Mouse (Mus musculus) lung, postnatal 0 days (tissue): ENCODE results near the gene Itgb6. TPM values are rescaled to one million over a fixed set of nuclear protein-coding genes. Genes with fewer than 3 reads are reported as not detected.
A peak's percentile ranks its signal among the peaks of the same experiment; 100 is the strongest.

Experiments used
- ATAC-seq: fragments of 200-750 bp; cut with Nextera tagmentation; 2 replicates; pipeline ENCODE4 v1.8.0; 2017; ENCODE audit warnings: moderate library complexity
- DNase-seq: peaks from one replicate; pipeline ENCODE4 v3.0.0-alpha.2; 2016; ENCODE audit warnings: low spot score
- H3K27ac ChIP-seq: fragments of 300-500 bp; sonication (generic); 2 replicates; pipeline ENCODE4 v1.5.1; 2014; ENCODE audit warnings: antibody characterized with exemption, mild to moderate bottlenecking, low read length, mixed read lengths
- H3K27me3 ChIP-seq: fragments of 300-500 bp; sonication (generic); replicated peaks from 2 replicates; pipeline ENCODE4 v1.6.1; 2014; ENCODE audit warnings: low read length, mixed read lengths; ENCODE audit not compliant: insufficient read depth
- H3K36me3 ChIP-seq: fragments of 300-500 bp; sonication (generic); 2 replicates; pipeline ENCODE4 v1.6.1; 2014; ENCODE audit warnings: low read length, mixed read lengths; ENCODE audit not compliant: insufficient read depth
- H3K4me1 ChIP-seq: fragments of 300-500 bp; sonication (generic); 2 replicates; pipeline ENCODE4 v1.6.1; 2014; ENCODE audit warnings: antibody characterized with exemption, low read depth, low read length, mixed read lengths; ENCODE audit not compliant: insufficient read depth
- H3K4me2 ChIP-seq: fragments of 300-500 bp; sonication (generic); replicated peaks from 2 replicates; pipeline ENCODE4 v1.6.1; 2014; ENCODE audit warnings: low read depth, mild to moderate bottlenecking, low read length, moderate library complexity, mixed read lengths
- H3K4me3 ChIP-seq: fragments of 300-500 bp; sonication (generic); 2 replicates; pipeline ENCODE4 v1.5.1; 2014; ENCODE audit warnings: low read depth, low read length
- H3K9ac ChIP-seq: fragments of 300-500 bp; sonication (generic); replicated peaks from 2 replicates; pipeline ENCODE4 v1.6.1; 2014; ENCODE audit warnings: low read depth, mild to moderate bottlenecking
- H3K9me3 ChIP-seq: fragments of 300-500 bp; sonication (generic); 2 replicates; pipeline ENCODE4 v1.6.1; 2016; ENCODE audit warnings: low read length, mixed read lengths
- CTCF ChIP-seq: IDR thresholded peaks from 2 replicates; pipeline ENCODE4 v1.5.1; 2016; ENCODE audit warnings: antibody characterized with exemption, mild to moderate bottlenecking
- EP300 ChIP-seq: IDR thresholded peaks from 2 replicates; pipeline ENCODE4 v1.6.1; 2016; ENCODE audit warnings: antibody characterized with exemption, mild to moderate bottlenecking, control low read depth
- WGBS: fragments of 180-500 bp; shearing (Covaris S2); extraction: QIAGEN DNeasy Blood & Tissue Kit; methylation state at CpG from one replicate; pipeline ENCODE4 v1.1.7; 2014; 5-methylcytosine and 5-hydroxymethylcytosine counted together
- polyA plus RNA-seq: library from polyadenylated mRNA; unstranded; fragments of >200 nt; fragmentation: Nextera tagmentation; extraction: Ambion mirVana; gene quantifications from 2 replicates; pipeline ENCODE4 v1.2.1, GENCODE M21; 2015

Itgb6 gene
- polyA plus RNA-seq, 1 experiment from 2014 or later = 19.2 TPM

DNA sequence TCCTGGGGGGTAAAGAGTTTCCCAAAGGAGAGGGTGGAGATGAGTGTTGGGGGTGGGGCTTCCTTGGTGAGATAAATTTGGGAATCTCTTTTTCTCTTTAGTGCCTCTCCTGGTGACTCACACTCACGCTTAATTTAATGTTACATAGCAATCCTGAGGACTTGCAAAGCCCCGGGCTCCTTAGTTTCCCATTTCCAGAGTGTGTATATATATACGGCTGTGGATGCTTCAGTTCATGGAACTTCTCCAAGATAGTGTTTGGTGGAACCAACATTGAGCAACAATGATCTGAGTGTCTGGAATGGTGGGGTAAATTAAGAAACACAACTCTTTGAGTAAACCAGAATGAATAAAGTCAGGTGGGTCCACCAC is 108.6 kb downstream of the Itgb6 start:
- no peak for ATAC-seq
- Histone ChIP-seq H3K9me3 (no peaks in the 10 kb centered on the region), H3K27me3 (no peaks in the 10 kb centered on the region), H3K9ac (no peak overlapping the region), H3K4me2 (no peak overlapping the region), H3K4me3 (no peak overlapping the region), H3K36me3 (no peaks in the 10 kb centered on the region), H3K27ac (no peak overlapping the region), H3K4me1 (no peaks in the 10 kb centered on the region)
- DNase-seq = peak; percentile 34
- no peak for TF ChIP-seq CTCF
- no peak for TF ChIP-seq EP300
- 64% methylated on average over 3 of the region's 3 CpGs for WGBS

- DNase-seq (no peak), ATAC-seq (no peak)
- Histone ChIP-seq H3K27me3 (no peaks in the 10 kb centered on the region), H3K4me2 (no peak overlapping the region), H3K4me1 (no peaks in the 10 kb centered on the region), H3K9ac (no peak overlapping the region), H3K36me3 (no peaks in the 10 kb centered on the region), H3K4me3 (no peak overlapping the region), H3K27ac (no peak overlapping the region), H3K9me3 (no peaks in the 10 kb centered on the region)
- WGBS = 89% methylated on average over 15 of the region's 15 CpGs
- TF ChIP-seq CTCF (no peak), EP300 (no peak)
These were observed 109.3 kb downstream of the Itgb6 start for GRCm38 (mm10) chr2:60612906-60613856.

DNA sequence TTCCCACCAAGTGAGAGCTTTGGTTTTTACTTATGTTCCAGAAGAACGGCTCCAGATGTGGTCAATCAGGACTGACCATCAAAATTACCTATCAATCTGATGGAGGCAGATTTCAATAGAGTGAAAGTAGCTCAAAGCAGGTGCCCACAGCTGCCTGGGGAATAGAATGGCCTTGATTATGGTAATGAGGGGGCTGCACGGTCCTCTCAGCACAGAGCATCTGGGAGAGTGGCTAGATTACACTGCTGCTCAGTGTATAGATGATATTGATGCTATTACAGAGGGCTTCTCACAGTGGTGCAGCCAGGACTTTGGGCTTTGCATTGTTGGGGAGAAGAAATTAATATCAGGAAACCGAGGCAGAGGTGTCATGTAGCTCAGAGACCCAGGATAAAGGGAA is 110.8 kb downstream of the Itgb6 start:
- Histone ChIP-seq H3K9me3 (no peaks in the 10 kb centered on the region), H3K9ac (no peak overlapping the region), H3K4me3 (no peak overlapping the region), H3K36me3 (no peaks in the 10 kb centered on the region), H3K27me3 (no peaks in the 10 kb centered on the region), H3K4me2 (no peak overlapping the region), H3K27ac (no peak overlapping the region), H3K4me1 (no peaks in the 10 kb centered on the region)
- TF ChIP-seq EP300 (no peak), CTCF (no peak)
- no peak for ATAC-seq
- 73% methylated on average over 3 of the region's 3 CpGs for WGBS
- no peak for DNase-seq

DNA sequence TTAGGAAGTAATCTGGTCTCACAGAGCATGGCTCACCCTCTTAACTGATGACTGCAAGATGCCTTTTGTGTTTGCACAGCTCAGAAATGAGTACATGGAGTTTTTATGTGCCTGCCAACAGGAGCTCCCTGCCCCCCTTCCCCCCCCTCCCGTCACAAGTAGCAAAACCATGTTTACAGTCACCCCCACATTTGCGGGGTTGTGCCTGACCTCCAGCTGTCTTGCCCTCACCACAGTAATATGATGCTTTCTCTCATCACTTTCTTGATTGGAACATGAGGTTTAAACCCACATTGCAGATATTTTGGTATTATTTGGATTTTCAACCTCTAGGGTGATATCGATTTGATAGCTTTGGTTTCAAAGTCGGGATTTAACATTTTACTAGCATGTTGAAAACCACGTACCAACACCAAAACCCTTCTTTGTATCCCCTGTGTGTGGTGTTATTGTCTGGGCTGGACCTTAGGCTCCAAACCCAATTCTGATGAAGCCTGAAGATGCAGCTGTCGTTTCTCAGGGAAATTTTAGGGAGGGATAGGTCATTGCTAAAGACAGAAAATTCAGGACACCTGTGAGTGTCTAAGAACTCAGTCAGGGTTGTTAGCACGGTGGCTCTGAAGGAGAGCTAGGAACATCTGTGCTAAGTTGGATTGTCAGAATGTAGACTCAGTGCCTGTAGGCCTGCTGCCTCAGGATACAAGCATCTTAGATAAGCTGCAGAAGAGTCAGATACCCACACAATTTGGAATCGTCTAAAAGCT is 112.8 kb downstream of the Itgb6 start:
- no peak for DNase-seq
- 59% methylated on average over 8 of the region's 8 CpGs for WGBS
- H3K9me3 ChIP-seq = no peaks in the 10 kb centered on the region
- H3K4me2 ChIP-seq = no peak overlapping the region
- no peak overlapping the region for H3K9ac ChIP-seq
- no peak for ATAC-seq
- no peak overlapping the region for H3K27ac ChIP-seq
- no peaks in the 10 kb centered on the region for H3K27me3 ChIP-seq
- TF ChIP-seq EP300 (no peak), CTCF (no peak)
- H3K4me1 ChIP-seq = no peaks in the 10 kb centered on the region
- H3K36me3 ChIP-seq = no peaks in the 10 kb centered on the region
- H3K4me3 ChIP-seq = no peak overlapping the region

DNA sequence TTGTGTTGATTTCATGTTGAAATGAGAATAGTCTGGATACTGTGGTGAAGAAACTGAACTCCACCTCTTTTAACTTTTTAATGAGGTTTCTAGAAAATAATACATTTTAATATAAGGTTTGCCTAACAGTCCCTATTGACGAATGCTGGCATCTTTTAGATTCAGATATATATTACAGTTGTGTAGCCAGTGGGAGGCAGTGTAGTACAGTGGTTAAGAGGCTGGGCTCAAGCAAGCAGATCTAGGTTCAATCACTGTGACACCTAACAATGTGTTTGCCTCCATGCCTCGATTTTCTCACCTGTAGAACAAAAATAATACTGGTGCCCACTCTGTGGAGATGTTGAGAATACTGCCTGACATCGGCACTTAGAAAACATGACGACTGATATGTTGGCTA is 114.5 kb downstream of the Itgb6 start:
- ATAC-seq (no peak), DNase-seq (peak; percentile 31)
- TF ChIP-seq EP300 = no peak
- TF ChIP-seq CTCF = peak; percentile 51
- 63% methylated on average over 4 of the region's 4 CpGs for WGBS
- Histone ChIP-seq H3K9ac (no peak overlapping the region), H3K27me3 (no peaks in the 10 kb centered on the region), H3K9me3 (no peaks in the 10 kb centered on the region), H3K27ac (no peak overlapping the region), H3K4me2 (no peak overlapping the region), H3K4me1 (no peaks in the 10 kb centered on the region), H3K36me3 (no peaks in the 10 kb centered on the region), H3K4me3 (no peak overlapping the region)

- Histone ChIP-seq H3K4me3 (no peak overlapping the region), H3K27ac (no peak overlapping the region), H3K27me3 (no peaks in the 10 kb centered on the region), H3K9me3 (no peaks in the 10 kb centered on the region), H3K36me3 (no peaks in the 10 kb centered on the region), H3K4me2 (no peak overlapping the region), H3K4me1 (no peaks in the 10 kb centered on the region), H3K9ac (no peak overlapping the region)
- ATAC-seq = no peak
- DNase-seq = no peak
- TF ChIP-seq EP300 (no peak), CTCF (no peak)
- WGBS = 79% methylated on average over 2 of the region's 2 CpGs
These were observed 121.1 kb downstream of the Itgb6 start for GRCm38 (mm10) chr2:60601326-60601725.
